Mouse (Mus musculus): ENCODE measurements around the gene Lrrc42.

Lrrc42 gene

DNA sequence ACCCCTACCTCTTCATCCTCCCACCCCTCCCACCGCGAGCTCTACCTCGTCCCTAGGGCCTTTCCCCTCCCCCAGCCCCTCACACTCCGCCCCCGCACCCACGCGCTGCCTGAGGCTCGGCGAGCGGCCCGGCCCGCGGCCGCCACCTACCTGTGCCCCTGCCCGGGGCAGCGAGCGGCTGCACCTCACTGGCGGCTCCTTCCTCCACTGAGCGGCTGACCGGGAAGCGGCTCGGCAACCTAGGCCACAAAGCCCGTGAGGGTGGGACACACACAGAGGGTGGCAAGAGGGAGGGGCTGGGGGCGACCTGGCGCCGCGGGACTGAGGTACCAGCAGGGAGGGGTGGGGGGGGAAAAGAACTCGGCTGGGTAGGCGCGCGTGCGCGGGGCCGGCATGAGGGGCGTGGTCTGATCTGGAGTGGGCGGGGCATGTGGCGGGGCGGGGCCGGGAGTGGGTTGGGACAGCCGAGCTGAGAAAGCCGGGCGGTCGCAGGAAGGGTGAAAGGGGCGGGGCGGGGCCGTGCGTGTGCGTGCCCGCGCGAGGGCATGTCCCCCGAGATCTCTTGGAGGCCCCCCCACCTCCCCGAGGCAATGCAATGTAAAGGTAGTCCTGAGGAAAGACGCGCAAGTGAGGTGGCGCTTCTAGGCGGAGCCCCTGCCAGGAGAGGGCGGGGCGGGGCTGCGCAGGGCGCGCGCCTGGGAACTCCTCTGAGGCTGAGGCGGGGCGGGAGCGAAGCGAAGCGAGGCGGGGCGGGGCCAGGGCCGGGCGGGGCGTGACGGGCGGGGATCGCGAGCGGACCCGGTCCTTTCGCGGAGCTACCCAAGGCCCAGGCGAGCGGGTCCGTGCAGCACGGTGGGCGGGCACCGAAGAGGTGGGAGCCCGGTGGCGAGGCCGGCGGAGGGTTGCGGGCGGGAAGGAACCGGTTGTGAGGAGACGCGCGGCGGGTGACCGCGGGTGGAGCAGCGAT lies at the start of gene Lrrc42, which contains the start of gene Hspb11:
TSS of gene Lrrc42 (minus strand) at position 408 of the 967 bp plus-strand sequence.
TSS of gene Hspb11 (plus strand) at position 469 of the 967 bp plus-strand sequence.
- WGBS = under 1% methylated on average over 96 of the region's 101 CpGs

DNA sequence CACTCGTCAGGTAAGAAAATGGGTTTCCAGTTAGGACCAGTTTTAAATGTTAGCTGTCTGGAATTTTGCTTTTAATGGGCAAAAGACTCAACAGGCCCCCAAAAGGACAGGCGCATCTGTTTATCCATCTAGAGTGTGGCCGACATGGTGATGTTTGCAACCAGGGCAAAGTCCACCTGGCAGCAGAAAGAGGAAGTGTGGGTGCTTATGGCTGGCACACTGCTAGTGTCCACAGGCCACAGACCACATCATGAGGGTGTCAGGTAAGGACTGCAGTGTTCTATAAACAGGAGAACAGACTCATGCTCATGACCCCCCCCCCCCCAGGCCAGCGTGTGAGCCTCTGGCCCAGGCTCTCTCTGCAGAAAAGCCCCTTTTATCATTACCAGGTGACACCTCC lies 49.5 kb upstream of the Lrrc42 start:
- WGBS = 86% methylated on average over 4 of the region's 4 CpGs

DNA sequence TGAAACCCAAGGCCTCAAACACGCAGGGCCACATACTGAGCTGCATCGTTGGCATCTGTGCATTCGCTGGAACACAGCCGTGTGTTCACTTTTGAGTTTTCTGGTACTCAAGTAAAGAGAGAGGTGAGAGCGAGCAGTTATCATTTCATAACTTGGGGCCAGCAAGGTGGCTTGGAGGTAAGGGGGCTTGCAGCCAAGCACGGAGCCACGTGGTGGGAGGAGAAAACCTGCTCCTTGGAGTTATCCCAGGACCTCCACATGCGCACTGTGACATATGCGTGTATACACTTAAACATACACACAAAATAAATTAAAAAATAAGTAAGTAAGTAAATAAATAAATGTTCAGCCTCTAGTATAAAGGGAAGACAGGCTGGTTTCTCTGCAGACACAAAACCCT lies 48.9 kb upstream of the Lrrc42 start:
- 90% methylated on average over 9 of the region's 9 CpGs for WGBS

DNA sequence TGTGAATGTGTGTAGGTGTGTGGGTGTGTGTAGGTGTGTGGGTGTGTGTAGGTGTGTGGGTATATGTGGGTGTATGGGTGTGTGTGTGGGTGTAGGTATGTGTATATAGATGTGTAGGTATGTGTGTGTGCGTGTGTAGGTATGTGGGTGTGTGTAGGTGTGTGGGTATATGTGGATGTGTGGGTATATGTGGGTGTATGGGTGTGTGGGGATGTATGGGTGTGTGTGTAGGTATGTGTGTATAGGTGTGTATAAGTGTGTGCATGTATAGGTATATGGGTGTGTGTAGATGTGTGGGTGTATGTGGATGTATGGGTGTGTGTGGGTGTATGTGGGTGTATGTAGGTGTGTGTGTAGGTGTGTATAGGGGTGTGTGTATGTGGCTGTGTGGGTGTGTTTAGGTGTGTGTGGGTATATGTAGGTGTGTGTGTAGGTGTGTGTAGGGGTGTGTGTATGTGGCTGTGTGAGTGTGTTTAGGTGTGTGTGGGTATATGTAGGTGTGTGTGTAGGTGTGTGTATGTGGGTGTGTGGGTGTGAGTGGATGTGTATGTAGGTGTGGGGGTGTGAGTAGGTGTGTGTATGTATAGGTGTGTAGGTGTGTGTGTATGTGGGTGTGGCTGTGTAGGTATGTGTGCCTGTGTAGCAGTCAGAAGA lies 47.7 kb upstream of the Lrrc42 start:
- WGBS = 71% methylated on average over 1 of the region's 1 CpGs

DNA sequence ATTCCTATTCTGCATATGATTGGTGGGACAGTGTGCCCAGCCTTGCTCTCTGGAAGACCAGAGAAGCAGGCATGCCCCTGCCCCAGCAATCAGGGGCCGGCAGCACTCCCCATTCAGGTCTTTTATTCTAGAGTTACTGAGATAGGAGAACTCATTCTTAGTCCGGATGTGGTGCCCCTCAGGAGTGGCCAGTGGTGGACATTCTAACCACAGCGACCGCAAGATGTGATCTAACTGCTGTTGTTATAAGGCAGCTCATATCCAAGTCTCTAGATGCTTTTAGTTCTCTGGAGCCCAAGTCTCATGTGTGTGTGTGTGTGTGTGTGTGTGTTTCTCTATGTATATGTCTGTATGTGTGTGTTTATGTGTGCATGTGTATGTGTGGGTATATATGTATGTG lies 47.0 kb upstream of the Lrrc42 start:
- WGBS = 84% methylated on average over 4 of the region's 4 CpGs

DNA sequence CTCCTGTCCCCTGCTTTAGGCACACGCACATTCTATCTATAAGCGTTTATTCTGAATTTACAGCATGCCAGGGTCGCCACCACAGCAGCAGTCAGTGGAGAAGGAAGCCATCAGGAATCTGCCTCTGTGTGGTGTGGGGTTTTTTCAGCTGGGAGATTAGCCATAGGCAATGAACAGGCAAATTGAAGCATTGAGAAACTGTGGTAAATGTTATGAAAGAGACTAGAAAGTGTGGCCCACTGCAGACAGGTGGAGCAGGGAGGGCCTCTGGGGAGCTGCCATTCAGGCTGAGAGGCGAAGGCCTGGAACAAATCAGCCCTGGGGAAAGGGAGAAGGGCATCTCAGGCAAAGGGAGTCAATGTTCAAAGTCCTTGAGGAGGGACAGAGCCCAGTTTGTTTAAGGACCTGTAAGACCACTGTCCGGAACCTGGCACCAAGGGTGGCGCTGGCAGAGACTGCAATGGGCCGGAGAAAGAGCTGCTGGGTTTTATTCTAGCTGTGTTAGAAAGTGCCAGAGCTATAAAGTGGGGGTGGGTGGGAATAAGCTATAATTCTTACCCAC lies 46.5 kb upstream of the Lrrc42 start:
- WGBS = 88% methylated on average over 7 of the region's 7 CpGs

DNA sequence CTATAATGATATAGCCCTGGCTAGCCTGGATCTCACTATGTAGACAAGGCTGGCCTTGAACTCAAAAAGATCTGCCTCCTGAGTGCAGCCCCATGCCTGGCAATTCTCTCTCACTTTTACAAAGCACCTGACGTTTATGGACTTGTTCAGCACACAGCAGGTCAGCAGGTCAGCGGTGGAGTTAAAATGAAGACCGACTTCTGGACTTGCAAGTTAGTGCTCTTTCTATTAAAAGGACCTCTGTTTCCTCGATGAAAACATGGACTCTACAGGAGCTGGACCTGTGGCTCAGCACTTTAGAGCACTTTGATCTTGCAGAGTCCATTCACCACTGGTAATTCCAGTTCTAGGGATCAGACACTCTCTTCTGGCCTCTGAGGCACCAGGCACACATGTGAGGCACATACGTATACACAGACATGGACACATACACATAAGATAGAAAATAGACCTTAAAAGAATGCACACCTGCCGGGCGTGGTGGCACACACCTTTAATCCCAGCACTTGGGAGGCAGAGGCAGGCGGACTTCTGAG lies 44.8 kb upstream of the Lrrc42 start:
- WGBS = 89% methylated on average over 8 of the region's 8 CpGs

DNA sequence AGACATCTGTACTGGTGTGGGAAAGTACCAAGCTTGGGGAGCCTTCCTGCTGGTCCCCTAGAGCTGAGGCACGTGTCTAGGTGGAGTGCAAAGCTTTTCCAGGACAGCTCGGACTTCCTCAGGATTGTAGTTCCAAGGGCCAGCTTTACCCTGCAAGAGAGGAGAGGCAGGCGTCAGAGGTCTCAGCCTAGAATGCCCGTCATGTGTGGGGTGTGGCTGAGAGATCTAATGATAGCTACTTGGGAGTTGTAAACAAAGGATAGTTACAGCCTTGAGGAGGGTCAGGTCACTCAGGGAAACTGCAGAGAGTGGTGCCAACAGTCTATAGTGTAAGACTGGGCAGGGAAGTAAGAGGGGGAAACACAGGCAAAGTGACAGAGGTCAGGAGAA lies 38.9 kb upstream of the Lrrc42 start:
- 64% methylated on average over 4 of the region's 4 CpGs for WGBS

DNA sequence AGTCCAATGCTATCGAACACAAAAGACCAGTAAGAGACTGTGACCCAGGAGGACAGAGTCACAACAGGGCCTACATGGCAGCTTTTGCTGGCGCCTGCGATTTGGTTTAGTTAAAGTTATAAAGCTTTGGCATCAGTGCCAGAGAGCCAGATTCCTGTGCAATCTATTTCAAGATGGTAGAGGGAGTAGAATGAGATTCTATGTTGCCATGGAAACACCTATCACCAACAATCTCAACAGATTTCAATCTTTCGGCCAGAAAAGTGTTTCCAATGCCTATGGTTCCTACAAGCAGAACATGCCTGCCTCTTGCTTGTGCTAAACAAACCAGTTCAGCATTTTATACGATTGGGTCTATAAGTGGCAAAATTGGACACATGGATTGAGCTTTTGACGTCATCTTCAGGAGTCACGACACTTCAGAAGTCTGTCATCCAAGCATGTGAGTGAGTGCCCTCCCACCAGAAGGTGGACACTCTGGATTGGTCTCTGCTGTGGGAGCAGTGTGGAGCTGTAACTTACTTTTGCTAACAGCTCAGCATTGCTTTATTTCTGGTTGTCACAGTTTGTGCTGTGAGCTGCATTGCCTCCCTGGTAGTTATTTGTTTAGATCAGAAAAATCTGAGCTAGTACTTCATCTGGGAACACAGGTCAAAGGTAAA lies 38.4 kb upstream of the Lrrc42 start:
- WGBS = 52% methylated on average over 7 of the region's 7 CpGs

DNA sequence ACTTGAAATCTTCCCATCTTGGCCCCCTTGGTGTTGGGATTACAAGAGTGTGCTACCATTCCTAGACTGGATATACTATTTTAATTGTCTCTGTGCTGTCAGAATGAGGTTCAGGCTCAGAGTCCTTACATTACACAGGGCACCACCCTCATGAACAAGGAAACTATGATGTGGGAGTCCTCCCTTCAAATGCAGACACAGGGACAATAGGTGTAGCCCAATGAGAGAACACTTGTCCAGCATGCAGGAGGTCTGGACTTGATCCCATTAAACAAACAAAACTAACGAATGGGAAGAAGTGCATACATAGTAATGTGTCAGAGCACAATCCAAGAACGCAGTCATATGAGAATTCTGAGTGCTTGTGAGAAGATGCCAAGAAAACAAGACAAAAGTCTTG lies 34.2 kb upstream of the Lrrc42 start:
- 63% methylated on average over 2 of the region's 2 CpGs for WGBS

DNA sequence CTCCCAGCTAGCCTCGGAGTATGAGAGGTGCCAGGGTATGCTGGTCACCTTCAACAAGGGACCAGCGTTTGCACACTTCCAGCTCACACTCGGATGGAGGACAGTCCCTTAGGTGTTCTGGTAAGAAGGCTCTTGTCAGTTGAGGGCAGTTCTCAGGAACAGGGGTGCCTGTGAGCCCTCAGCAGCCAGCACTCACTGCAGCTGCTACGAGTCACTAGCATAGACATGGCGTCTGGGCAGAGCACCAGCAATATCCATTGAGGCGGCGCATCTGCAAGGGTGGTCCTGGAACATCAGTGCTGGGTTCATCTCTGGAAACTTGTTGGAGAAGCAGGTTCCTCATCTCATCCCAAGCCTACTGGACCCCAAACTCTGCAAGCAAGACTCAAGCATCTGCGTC lies 33.1 kb upstream of the Lrrc42 start:
- WGBS = 95% methylated on average over 8 of the region's 8 CpGs

DNA sequence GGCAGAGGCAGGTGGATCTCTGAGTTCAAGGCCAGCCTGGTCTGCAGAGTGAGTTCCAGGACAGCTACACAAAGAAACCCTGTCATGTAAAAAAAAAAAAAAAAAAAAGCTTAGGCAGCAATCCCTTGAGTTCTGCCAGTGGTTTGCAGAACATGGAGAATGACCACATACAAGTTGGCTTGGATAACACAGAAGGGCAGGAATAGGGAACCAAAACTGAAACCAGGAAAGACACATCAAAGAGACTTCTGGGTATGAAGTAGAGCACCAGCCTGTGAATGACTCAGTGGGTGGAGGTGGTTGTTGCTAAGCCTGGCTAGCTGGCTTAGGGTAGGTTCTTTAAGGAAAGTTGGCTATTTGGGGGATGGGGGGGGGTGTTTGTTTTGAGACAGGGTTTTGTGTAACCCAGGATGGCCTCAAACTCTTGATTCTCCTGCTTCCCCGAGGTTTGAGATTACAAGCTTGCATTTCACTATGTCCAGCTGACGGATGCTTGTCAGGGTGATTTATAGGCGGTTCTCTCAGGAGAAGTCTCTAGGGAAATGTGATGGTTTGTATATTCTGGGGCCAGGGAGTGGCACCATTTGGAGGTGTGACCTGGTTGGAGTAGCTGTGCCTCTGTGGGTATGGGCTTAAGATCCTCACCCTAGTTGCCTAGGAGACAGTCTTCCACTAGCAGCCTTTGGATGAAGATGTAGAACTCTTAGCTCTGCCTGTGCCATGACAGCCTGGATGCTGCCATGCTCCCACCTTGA lies 32.3 kb upstream of the Lrrc42 start:
- WGBS = 81% methylated on average over 3 of the region's 3 CpGs

DNA sequence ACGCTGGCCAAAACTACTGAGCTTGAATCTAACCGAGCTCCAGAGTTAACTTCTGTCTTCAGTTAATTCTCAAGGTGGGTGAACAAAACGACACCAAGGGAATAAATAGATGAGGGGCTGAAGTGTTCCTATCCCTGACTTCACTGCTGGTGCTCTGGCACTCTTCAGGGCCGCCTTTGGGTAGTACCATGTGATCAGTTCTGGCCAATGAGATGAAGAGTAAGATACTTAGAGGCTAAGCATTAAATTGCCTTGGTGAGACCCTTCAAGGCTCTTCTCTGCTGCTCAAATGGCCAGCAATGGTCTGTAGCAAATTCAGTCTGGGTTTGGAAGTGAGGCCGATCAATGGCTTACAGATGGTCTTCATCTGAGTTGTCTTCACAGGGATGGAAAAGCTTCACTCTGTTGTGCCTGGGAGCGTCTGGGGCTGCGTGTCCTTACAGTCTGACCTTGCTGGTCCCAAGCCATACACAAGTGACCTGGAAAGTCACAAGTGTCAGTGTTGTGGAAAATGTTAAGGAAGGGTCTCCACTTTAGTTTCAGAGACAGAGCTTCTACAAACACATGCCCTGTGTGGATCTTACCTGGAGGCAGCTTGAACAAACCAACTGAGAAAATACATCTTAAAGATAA lies 27.6 kb upstream of the Lrrc42 start:
- WGBS = 87% methylated on average over 7 of the region's 7 CpGs

DNA sequence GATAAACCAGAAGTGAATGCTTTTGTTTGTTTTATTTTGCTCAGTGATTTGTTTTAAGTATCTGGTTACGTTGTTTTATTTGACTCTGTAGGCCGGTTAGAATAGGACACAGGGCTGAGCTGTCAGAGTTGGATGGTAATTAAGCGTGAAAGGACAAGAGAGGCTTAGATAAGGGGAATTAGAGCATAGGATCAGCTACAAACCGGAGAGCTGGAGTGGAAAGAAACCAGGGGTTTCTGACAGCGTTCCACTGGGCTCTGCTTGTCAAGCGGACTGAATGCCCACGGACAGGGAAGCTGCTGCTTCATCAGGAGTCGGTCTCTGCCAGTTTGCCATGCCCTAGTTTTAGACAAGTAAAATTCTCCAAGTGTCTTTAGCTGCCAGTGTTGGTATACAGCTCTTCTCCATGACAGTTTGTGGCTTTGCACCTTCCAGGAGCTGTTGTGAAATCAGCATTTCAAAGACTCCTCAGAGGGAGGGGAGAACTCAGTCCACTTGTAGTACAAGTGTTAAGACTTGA lies 24.9 kb upstream of the Lrrc42 start:
- 58% methylated on average over 8 of the region's 8 CpGs for WGBS

DNA sequence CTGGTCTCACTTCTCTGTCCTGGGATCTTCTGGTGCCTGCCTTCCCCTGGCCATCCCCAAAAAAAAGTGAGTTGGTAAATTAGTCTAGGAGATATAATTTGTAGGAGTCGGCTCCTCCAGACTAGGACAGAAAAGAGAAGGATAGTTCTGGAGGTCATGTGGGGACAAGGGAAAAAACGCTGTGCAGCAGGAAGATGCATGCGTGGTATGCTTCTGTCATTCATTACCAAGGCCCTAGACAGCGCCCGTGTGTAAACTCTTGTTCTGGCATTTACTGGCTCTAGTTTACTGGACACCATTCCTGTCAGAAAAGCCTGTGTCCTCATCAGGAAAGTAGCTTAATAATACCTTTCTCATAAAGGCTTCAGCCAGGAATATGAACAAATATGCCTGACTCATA lies 21.2 kb upstream of the Lrrc42 start:
- 64% methylated on average over 5 of the region's 5 CpGs for WGBS

DNA sequence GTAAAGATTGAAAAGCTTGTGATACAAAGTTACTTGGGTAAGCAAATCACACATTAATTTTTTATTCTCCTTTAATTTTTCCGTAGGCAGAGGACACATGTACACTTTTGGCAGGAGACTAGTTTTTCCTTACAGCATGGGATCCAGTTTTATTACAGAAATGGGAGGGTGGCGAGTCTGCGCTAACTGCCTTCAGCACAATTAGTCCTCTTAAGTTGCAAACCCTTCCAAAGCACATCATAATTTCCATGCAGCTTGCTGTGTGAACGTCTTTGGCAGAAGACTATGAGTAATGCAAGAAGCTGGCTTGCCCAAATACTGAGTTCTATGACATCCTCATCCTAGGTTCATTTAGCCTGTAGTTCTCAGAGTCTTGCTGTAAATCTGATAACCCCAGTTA lies 20.4 kb upstream of the Lrrc42 start:
- 66% methylated on average over 4 of the region's 4 CpGs for WGBS

DNA sequence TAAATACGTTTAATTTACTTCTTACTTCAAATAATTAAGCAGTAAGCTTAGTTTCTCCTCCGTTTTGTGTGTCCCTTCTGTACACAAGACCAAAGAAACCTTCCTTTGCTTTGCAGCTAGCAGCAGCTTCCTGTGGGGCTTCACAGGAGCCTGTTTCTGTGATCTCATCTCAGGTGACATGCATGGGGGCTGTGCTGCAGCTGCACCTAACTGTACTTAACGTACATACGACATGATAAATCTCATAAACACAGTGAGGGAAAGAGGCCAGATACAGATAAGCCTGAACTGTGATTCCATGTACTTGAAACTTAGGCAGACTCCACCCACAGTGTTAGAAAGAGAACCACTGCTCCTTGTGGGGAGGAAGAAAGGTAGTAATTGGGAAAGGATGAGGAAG lies 6.7 kb upstream of the Lrrc42 start:
- WGBS = 79% methylated on average over 4 of the region's 4 CpGs

DNA sequence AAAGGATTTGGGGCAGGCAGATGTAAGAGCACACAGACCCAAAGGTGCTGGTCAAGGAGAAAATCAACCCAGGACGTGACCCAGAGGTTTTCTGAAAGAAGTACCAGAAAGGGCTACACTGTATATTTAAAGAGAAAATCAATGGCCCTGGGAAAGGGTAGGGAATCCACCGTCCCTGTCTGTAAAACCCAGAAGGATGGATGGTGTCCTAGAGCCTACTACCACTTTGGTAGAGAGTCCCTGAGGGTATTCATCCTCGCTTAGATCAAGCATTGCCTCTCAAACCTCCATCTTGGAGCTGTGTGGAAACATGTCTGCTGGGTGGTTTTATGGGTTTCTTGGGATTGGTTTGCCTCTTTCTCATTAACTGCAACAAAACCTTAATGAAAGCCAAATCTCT lies 1.1 kb upstream of the Lrrc42 start:
- WGBS = 22% methylated on average over 3 of the region's 3 CpGs

DNA sequence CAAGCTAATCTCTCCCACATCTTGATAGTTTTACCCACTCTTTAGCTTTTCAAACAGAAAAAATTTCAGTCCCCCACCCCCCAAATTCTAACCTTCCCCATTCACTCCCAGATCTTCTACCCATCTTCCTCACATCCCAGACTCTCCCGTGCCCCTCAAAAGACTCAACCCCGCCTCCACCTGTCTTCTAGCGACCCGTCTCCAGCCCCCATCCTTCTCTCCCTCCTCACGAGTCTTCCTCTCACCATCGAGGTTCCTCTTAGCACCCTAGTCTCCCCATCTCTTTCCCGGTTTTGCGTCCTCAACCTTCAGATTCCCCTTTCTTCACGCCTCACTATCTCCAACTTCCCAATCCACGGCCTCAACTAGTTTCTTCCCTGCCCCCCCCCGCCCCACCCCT lies 810 bp downstream of the Lrrc42 start:
- under 1% methylated on average over 11 of the region's 11 CpGs for WGBS

DNA sequence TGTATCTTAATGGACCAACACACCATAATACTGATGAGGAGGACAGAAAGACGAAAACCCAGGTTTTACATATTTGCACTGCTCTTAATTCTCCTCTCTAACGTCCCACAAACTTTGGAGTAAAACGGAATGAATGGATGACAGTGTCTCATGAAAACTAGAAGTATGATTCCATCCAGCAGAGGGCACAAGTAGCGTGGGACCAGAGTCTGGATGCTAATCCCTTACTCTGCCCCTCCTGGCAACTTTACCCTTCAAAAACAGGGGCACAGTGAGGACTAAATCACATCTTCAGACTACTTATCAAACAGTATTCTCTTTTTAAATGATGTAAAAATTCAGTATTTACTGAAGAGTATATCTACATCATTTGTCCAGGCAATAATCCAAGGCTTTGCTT lies 2.8 kb downstream of the Lrrc42 start:
- WGBS = 18% methylated on average over 4 of the region's 4 CpGs

Data from cerebral cortex, adult 2 months (tissue).